Mouse (Mus musculus): Measurements from ENCODE around the gene Mtus2. TPM values are rescaled to one million over a fixed set of nuclear protein-coding genes. Genes with fewer than 3 reads are reported as not detected.

The Mtus2 gene
- total and polyA plus RNA-seq, 2 experiments, result 0.18 to 0.66 TPM

DNA sequence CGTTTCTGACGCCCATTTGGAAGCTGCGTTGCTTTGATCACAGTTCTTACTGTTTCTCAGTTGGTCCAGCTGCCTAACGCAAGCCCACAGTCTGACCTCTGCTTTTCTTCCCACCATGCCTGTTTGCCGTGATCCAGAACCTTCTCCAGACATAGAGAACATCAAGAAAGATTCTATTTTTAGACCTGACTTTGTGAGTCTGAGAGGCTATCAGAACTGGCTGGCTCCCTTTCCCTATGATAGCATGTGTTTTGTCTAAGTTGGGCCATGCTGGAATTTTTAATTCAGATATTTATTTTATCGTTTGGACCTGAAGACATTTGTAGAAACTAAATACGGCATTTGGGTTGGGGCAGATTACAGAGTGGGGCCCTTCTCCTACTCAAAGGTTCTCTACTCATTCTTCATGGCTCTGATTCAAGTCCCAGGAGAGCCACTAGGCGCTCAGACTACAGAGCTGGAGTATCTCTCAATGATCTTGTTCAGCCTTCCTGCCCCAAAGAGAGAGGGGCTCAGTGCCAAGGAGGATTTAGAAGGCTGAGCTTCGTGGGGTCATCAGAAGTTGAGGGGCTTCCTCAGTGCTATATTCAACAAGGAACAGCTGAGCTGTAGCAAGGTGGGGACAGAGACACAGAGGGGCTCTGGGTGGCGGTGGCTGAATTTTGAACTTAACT lies 174.5 kb downstream of the Mtus2 start:
- no peak for DNase-seq (ENCODE audit: extremely low read depth, low read depth, low spot score)
- 66% methylated on average over 10 of the region's 10 CpGs for WGBS
- H3K79me2 ChIP-seq (ENCODE audit: control insufficient read depth, insufficient read depth, low read length), result no peaks in the 10 kb centered on the region
- no peak for TF ChIP-seq CTCF (IDR thresholded peaks at IDR 0.05; ENCODE audit: low read depth, low read length)
- no peak for TF ChIP-seq POLR2A (IDR thresholded peaks at IDR 0.05; ENCODE audit: extremely low read depth, insufficient read depth, low read length)
- H3K36me3 ChIP-seq (ENCODE audit: control insufficient read depth, insufficient read depth, low read length), result no peaks in the 10 kb centered on the region
- H3K9ac ChIP-seq (ENCODE audit: low read depth, low read length), result no peak overlapping the region
- H3K4me1 ChIP-seq (ENCODE audit: control insufficient read depth, insufficient read depth, low read length), result no peaks in the 10 kb centered on the region
- no peak overlapping the region for H3K4me3 ChIP-seq (ENCODE audit: insufficient read depth, low read depth, low read length)
- no peaks in the 10 kb centered on the region for H3K27me3 ChIP-seq (ENCODE audit: control insufficient read depth, insufficient read depth, low read length)
- H3K27ac ChIP-seq (replicated peaks; ENCODE audit: insufficient read depth, low read depth, low read length), result no peak overlapping the region

- DNase-seq (ENCODE audit: extremely low read depth, low read depth, low spot score), result no peak
- 87% methylated on average over 9 of the region's 9 CpGs for WGBS
Measured at GRCm38 (mm10) chr5:148133448-148134060, 176.4 kb downstream of the Mtus2 start.

DNA sequence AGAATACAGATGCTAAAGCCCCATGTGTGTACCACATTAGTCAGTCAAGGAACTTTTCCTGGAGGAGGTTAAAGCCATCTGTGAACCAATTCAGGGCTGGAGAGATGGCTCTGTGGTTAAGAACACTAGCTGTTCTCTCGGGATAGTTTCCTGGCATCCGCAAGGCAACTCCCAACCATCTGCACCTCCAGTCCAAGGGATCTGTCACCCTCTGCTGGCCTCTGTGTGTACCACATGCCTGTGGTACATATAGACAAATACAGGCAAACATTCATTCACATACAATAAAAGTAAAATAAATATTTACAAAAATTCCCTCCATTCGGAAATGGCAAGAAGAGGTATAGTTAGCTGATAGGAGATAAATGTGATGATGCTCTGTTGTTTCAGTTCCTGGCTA lies 184.5 kb downstream of the Mtus2 start:
- no peak for TF ChIP-seq CTCF (IDR thresholded peaks at IDR 0.05; ENCODE audit: low read depth, low read length)
- TF ChIP-seq POLR2A (IDR thresholded peaks at IDR 0.05; ENCODE audit: extremely low read depth, insufficient read depth, low read length), result no peak
- Histone ChIP-seq H3K27ac (replicated peaks; ENCODE audit: insufficient read depth, low read depth, low read length) (no peak overlapping the region), H3K36me3 (ENCODE audit: control insufficient read depth, insufficient read depth, low read length) (no peaks in the 10 kb centered on the region), H3K79me2 (ENCODE audit: control insufficient read depth, insufficient read depth, low read length) (no peaks in the 10 kb centered on the region), H3K4me1 (ENCODE audit: control insufficient read depth, insufficient read depth, low read length) (no peaks in the 10 kb centered on the region), H3K9ac (ENCODE audit: low read depth, low read length) (no peak overlapping the region), H3K27me3 (ENCODE audit: control insufficient read depth, insufficient read depth, low read length) (no peaks in the 10 kb centered on the region; the same call in 1 of the 2 replicates), H3K4me3 (ENCODE audit: insufficient read depth, low read depth, low read length) (no peak overlapping the region)
- WGBS, result 90% methylated on average over 3 of the region's 3 CpGs
- no peak for DNase-seq (ENCODE audit: extremely low read depth, low read depth, low spot score)

More at GRCm38 (mm10) chr5:148133448-148134060, 176.4 kb downstream of the Mtus2 start:
- H3K79me2 ChIP-seq (ENCODE audit: control insufficient read depth, insufficient read depth, low read length), result no peaks in the 10 kb centered on the region
- H3K36me3 ChIP-seq (ENCODE audit: control insufficient read depth, insufficient read depth, low read length), result no peaks in the 10 kb centered on the region
- no peak for TF ChIP-seq POLR2A (IDR thresholded peaks at IDR 0.05; ENCODE audit: extremely low read depth, insufficient read depth, low read length)
- TF ChIP-seq CTCF (IDR thresholded peaks at IDR 0.05; ENCODE audit: low read depth, low read length), result no peak
- no peak overlapping the region for H3K27ac ChIP-seq (replicated peaks; ENCODE audit: insufficient read depth, low read depth, low read length)
- no peak overlapping the region for H3K4me3 ChIP-seq (ENCODE audit: insufficient read depth, low read depth, low read length)
- no peaks in the 10 kb centered on the region for H3K27me3 ChIP-seq (ENCODE audit: control insufficient read depth, insufficient read depth, low read length)
- H3K9ac ChIP-seq (ENCODE audit: low read depth, low read length), result no peak overlapping the region
- H3K4me1 ChIP-seq (ENCODE audit: control insufficient read depth, insufficient read depth, low read length), result no peaks in the 10 kb centered on the region

DNA sequence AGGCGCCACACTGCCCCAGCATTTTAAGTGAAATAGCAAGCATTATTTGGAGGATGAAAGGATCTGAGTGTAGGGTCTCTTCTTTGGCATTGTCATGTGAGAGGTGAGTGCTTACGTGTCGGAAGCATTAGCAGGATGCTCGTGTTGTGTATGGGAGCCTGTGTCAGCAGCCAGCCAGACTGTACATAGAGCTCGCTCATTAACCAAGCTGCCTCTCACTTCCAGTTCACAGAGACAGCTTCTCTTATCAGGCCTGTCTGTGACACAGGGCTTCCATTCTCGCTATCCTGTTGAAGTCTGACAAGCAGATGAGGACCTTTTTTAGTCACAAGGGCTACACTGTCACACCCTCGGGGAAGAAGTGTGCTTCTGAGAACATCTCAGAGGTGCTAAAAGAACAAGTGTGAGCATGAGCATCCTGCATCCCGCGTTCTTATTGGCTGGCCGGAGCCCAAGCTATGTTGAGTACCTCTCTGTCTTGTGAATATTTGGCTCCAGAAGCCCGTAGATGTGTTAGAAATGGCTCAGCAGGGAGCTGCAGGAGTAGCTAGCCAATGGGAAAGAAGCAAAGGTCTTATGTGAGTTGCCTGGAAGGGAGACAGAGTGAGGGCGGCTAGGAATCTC lies 189.2 kb downstream of the Mtus2 start:
- no peak overlapping the region for H3K4me3 ChIP-seq (ENCODE audit: insufficient read depth, low read depth, low read length)
- H3K36me3 ChIP-seq (ENCODE audit: control insufficient read depth, insufficient read depth, low read length), result no peaks in the 10 kb centered on the region
- no peaks in the 10 kb centered on the region; the same call in 1 of the 2 replicates for H3K27me3 ChIP-seq (ENCODE audit: control insufficient read depth, insufficient read depth, low read length)
- no peak for DNase-seq (ENCODE audit: extremely low read depth, low read depth, low spot score)
- TF ChIP-seq POLR2A (IDR thresholded peaks at IDR 0.05; ENCODE audit: extremely low read depth, insufficient read depth, low read length) (no peak), CTCF (IDR thresholded peaks at IDR 0.05; ENCODE audit: low read depth, low read length) (no peak)
- 77% methylated on average over 12 of the region's 12 CpGs for WGBS
- H3K4me1 ChIP-seq (ENCODE audit: control insufficient read depth, insufficient read depth, low read length), result no peaks in the 10 kb centered on the region
- no peaks in the 10 kb centered on the region for H3K79me2 ChIP-seq (ENCODE audit: control insufficient read depth, insufficient read depth, low read length)
- H3K9ac ChIP-seq (ENCODE audit: low read depth, low read length), result no peak overlapping the region
- H3K27ac ChIP-seq (replicated peaks; ENCODE audit: insufficient read depth, low read depth, low read length), result no peak overlapping the region

GRCm38 (mm10) chr5:148151894-148152599 lies 194.9 kb downstream of the Mtus2 start:
- no peaks in the 10 kb centered on the region for H3K79me2 ChIP-seq (ENCODE audit: control insufficient read depth, insufficient read depth, low read length)
- H3K4me1 ChIP-seq (ENCODE audit: control insufficient read depth, insufficient read depth, low read length), result no peaks in the 10 kb centered on the region
- H3K27ac ChIP-seq (replicated peaks; ENCODE audit: insufficient read depth, low read depth, low read length), result no peak overlapping the region
- WGBS, result 84% methylated on average over 14 of the region's 14 CpGs
- H3K4me3 ChIP-seq (ENCODE audit: insufficient read depth, low read depth, low read length), result no peak overlapping the region
- DNase-seq (ENCODE audit: extremely low read depth, low read depth, low spot score), result no peak
- no peaks in the 10 kb centered on the region for H3K36me3 ChIP-seq (ENCODE audit: control insufficient read depth, insufficient read depth, low read length)
- TF ChIP-seq CTCF (IDR thresholded peaks at IDR 0.05; ENCODE audit: low read depth, low read length), result no peak
- no peak for TF ChIP-seq POLR2A (IDR thresholded peaks at IDR 0.05; ENCODE audit: extremely low read depth, insufficient read depth, low read length)
- no peaks in the 10 kb centered on the region; the same call in 1 of the 2 replicates for H3K27me3 ChIP-seq (ENCODE audit: control insufficient read depth, insufficient read depth, low read length)
- H3K9ac ChIP-seq (ENCODE audit: low read depth, low read length), result no peak overlapping the region
